Comparison of ENCODE assay signal across 11 mouse cellular contexts in genomic region chr3:103129367-103130159, GRCm38 (mm10). TPM values are rescaled to one million over a fixed set of nuclear protein-coding genes. Genes with fewer than 3 reads are reported as not detected.
DNase-seq lines count a peak whose midpoint lies in the region; ATAC-seq and TF ChIP-seq lines count a peak whose summit lies in the region.
"Had no signal": no experiment of that assay in that cellular context is flagged by ENCODE, and none has a peak within 500 bp of the region (broad histone marks: within the 10 kb centered on the region; RNA-seq: fewer than 3 reads in every experiment).

No protein-coding gene starts in this region.

- peaks cover 21% of the 10 kb centered on the region; the same call in 1 of the 2 replicates for H3K4me1 ChIP-seq in lung, embryonic 15.5 days
- peaks cover 10% of the 10 kb centered on the region for H3K4me1 ChIP-seq in lung, adult 2 months (ENCODE audit: control insufficient read depth, insufficient read depth, low read length)

- H3K9ac ChIP-seq in lung, embryonic 15.5 days: no peak overlapping the region

- H3K4me2 ChIP-seq in lung, embryonic 15.5 days: peak overlapping the region; percentile 14; the same call in 1 of the 2 replicates

- 60% methylated on average over 8 of the region's 8 CpGs for WGBS in lung, embryonic 15.5 days
- WGBS in lung, adult 2 months: 54% methylated on average over 8 of the region's 8 CpGs

- peak; percentile 43 for DNase-seq in embryo, embryonic 10 days (ENCODE audit: low spot score)
- DNase-seq in embryo, embryonic 11 days: no peak
- DNase-seq in lung, adult 2 months: no peak
- peak; percentile 54 to 81 for DNase-seq in spleen, postnatal 10 days (ENCODE audit: low spot score in 2 of 2)
- no peak for DNase-seq in adrenal gland, postnatal 25 days
- no peak for DNase-seq in layer of hippocampus, adult 9-10 months (ENCODE audit: low spot score)

- no peak overlapping the region for H3K4me3 ChIP-seq in lung, embryonic 15.5 days
- H3K4me3 ChIP-seq in lung, adult 2 months (replicated peaks; ENCODE audit: extremely low read depth, low read depth, low read length): no peak overlapping the region

- no peaks in the 10 kb centered on the region for H3K9me3 ChIP-seq in lung, embryonic 15.5 days

- no peak for TF ChIP-seq POLR2A in lung, adult 2 months (IDR thresholded peaks at IDR 0.05; ENCODE audit: borderline replicate concordance, extremely low read depth, low read depth, low read length)

- no peaks in the 10 kb centered on the region for H3K27me3 ChIP-seq in lung, embryonic 15.5 days

- ATAC-seq in lung, embryonic 15.5 days (ENCODE audit: borderline replicate concordance, extremely low read depth, low FRiP score, low TSS enrichment): peak; percentile 81; the same call in 1 of the 2 replicates
- ATAC-seq in hematopoietic stem cell, adult 5-6 weeks (replicated peaks in 1 of 2; ENCODE audit: insufficient read depth in 1 of 2, low FRiP score in 2 of 2, low TSS enrichment in 1 of 2, low read depth in 1 of 2, poor library complexity in 2 of 2, severe bottlenecking in 2 of 2): peak; percentile 43 to 72; a peak in 3 of 4 replicates

- H3K27ac ChIP-seq in lung, embryonic 15.5 days: peak overlapping the region; percentile 43

- H3K36me3 ChIP-seq in lung, embryonic 15.5 days: peaks cover 3% of the 10 kb centered on the region; the same call in 1 of the 2 replicates

- no peak for TF ChIP-seq CTCF in lung, adult 2 months (IDR thresholded peaks at IDR 0.05; ENCODE audit: insufficient read depth, low read length)

RNA-seq across cellular contexts. Expression of gene Dennd2c, which starts 27.2 kb away (rescaled TPM):
- polyA plus RNA-seq in lung, embryonic 15.5 days (2015; fragmentation: Nextera tagmentation; extraction: Ambion mirVana): 5.0 and 5.5 TPM in 2 replicates
- 1.2 and 3.7 TPM in 2 replicates for polyA plus RNA-seq in lung, adult 2 months (2012; rRNA removed)
- 1.6 and 1.8 TPM in 2 replicates for total RNA-seq in hematopoietic stem cell, adult 5-6 weeks (2017)
- 1.4 and 1.5 TPM in 2 replicates for total RNA-seq in adrenal gland, postnatal 25 days (2021)

RNA-seq across cellular contexts. Expression of gene Bcas2, which starts 41.9 kb away (rescaled TPM):
- 188 and 190 TPM in 2 replicates for polyA plus RNA-seq in lung, embryonic 15.5 days (2015; fragmentation: Nextera tagmentation; extraction: Ambion mirVana)
- 18.4 and 25.4 TPM in 2 replicates for polyA plus RNA-seq in lung, adult 2 months (2012; rRNA removed)
- total RNA-seq in hematopoietic stem cell, adult 5-6 weeks (2017): 169 and 219 TPM in 2 replicates
- 37.7 and 60.3 TPM in 2 replicates for total RNA-seq in adrenal gland, postnatal 25 days (2021)

RNA-seq across cellular contexts. Expression of gene Ampd1, which starts 55.7 kb away (rescaled TPM):
- 0.14 and 0.23 TPM in 2 replicates for polyA plus RNA-seq in lung, embryonic 15.5 days (2015; fragmentation: Nextera tagmentation; extraction: Ambion mirVana)
- polyA plus RNA-seq in lung, adult 2 months (2012; rRNA removed): 0.45 and 4.3 TPM in 2 replicates
- not detected in 2 replicates for total RNA-seq in hematopoietic stem cell, adult 5-6 weeks (2017)
- not detected in 2 replicates for total RNA-seq in adrenal gland, postnatal 25 days (2021)
- total RNA-seq: adrenal gland, adult 8-10 months; layer of hippocampus, postnatal 36 days had no signal
- polyA plus RNA-seq: frontal cortex, adult 2 months had no signal

Comparison
In these comparisons a context has a peak if more than half of its experiments do, and no peak if none do; other contexts are left out.
1. DNase-seq: peak in embryo, embryonic 10 days (single experiment) and spleen, postnatal 10 days (2 of 2); none in embryo, embryonic 11 days (single experiment), lung, adult 2 months (single experiment), adrenal gland, postnatal 25 days (single experiment) and layer of hippocampus, adult 9-10 months (single experiment).